Mouse (Mus musculus): ENCODE measurements at regions not wholly inside any gene's neighbourhood (a gene's known extent, or its start where the extent isn't known, plus 50 kb on each side); places are given as distances from the start of the nearest gene placed in this dataset.

- TF ChIP-seq CTCF (IDR thresholded peaks at IDR 0.05; ENCODE audit: low read depth, low read length) (no peak), EP300 (IDR thresholded peaks at IDR 0.05; ENCODE audit: insufficient read depth, low read depth, low read length) (no peak)
These were observed 248.3 kb upstream of the Rnf32 start for GRCm38 (mm10) chr5:28947465-28947864.

All from ES-Bruce4 (cell line).